Mouse (Mus musculus): ENCODE measurements around the gene Btbd19.

DNA sequence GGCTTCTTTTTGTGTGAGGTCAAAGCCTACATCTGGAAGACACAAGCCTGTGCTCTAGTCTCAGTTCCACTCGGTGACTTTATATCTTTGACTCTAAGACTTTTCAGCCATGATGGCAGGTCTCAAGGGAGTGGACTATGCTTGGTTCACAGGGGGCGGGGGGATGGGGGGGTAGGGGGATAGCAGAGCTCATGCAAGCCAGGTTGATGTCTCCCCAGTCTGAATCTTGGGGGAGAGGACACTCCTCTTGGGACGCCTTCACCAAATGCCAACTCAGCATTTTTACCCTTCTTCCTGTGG, 1.4 kb downstream of the Btbd19 start:
- TF ChIP-seq POLR2A (IDR thresholded peaks at IDR 0.05; ENCODE audit: low read depth, low read length) (no peak), CTCF (IDR thresholded peaks at IDR 0.05; ENCODE audit: extremely low read depth, insufficient read length, insufficient replicate concordance, low read depth, low read length) (no peak)
